ENCODE assay signal across 9 mouse cellular contexts in genomic region chrX:99432400-99432799, GRCm38 (mm10). TPM values are rescaled to one million over a fixed set of nuclear protein-coding genes. Genes with fewer than 3 reads are reported as not detected.
DNase-seq lines count a peak whose midpoint lies in the region; ATAC-seq and TF ChIP-seq lines count a peak whose summit lies in the region.
"Had no signal": no experiment of that assay in that cellular context is flagged by ENCODE, and none has a peak within 500 bp of the region (broad histone marks: within the 10 kb centered on the region; RNA-seq: fewer than 3 reads in every experiment).

No protein-coding gene starts in this region.

- no peaks in the 10 kb centered on the region for H3K27me3 ChIP-seq in heart, adult 2 months (ENCODE audit: control insufficient read depth, insufficient read depth, low read length)
- peaks cover 38% of the 10 kb centered on the region for H3K27me3 ChIP-seq in heart, embryonic 11.5 days (ENCODE audit: control insufficient read depth, insufficient read depth, low read length)
- peaks cover 12% of the 10 kb centered on the region for H3K27me3 ChIP-seq in myocyte (ENCODE audit: control insufficient read depth, insufficient read depth, insufficient read length)
- H3K27me3 ChIP-seq in liver, postnatal 0 days (ENCODE audit: insufficient read depth, low read length), result peaks cover 13% of the 10 kb centered on the region; the same call in 1 of the 2 replicates

- no peaks in the 10 kb centered on the region for H3K79me2 ChIP-seq in heart, adult 2 months (replicated peaks; ENCODE audit: control insufficient read depth, insufficient read depth, low read length)
- H3K79me2 ChIP-seq in myocyte (ENCODE audit: control insufficient read depth, insufficient read depth), result no peaks in the 10 kb centered on the region

- no peak for ATAC-seq in heart, embryonic 11.5 days (replicated peaks; ENCODE audit: insufficient number of reproducible peaks, low FRiP score, low TSS enrichment)
- no peak for ATAC-seq in megakaryocyte progenitor cell, adult 5-6 weeks (replicated peaks; ENCODE audit: poor library complexity)
- ATAC-seq in liver, postnatal 0 days, result no peak

- H3K4me3 ChIP-seq in heart, adult 2 months, result no peak overlapping the region
- H3K4me3 ChIP-seq in heart, embryonic 11.5 days (ENCODE audit: low read depth, low read length), result no peak overlapping the region
- no peak overlapping the region for H3K4me3 ChIP-seq in myocyte
- H3K4me3 ChIP-seq in liver, postnatal 0 days (ENCODE audit: low read depth, low read length), result no peak overlapping the region

- H3K27ac ChIP-seq in heart, adult 2 months, result no peak overlapping the region
- H3K27ac ChIP-seq in heart, embryonic 11.5 days (ENCODE audit: low read depth, low read length), result no peak overlapping the region
- H3K27ac ChIP-seq in liver, postnatal 0 days (ENCODE audit: low read depth), result no peak overlapping the region

- TF ChIP-seq POLR2A in heart, adult 2 months (IDR thresholded peaks at IDR 0.05; ENCODE audit: insufficient read depth, low read depth, low read length), result no peak
- no peak for TF ChIP-seq POLR2A in myocyte (IDR thresholded peaks at IDR 0.05; ENCODE audit: insufficient read length, low read depth)

- H3K36me3 ChIP-seq in heart, adult 2 months (ENCODE audit: control insufficient read depth, insufficient read depth, low read length), result no peaks in the 10 kb centered on the region
- no peaks in the 10 kb centered on the region for H3K36me3 ChIP-seq in heart, embryonic 11.5 days (ENCODE audit: control insufficient read depth, insufficient read depth, low read length)
- no peaks in the 10 kb centered on the region for H3K36me3 ChIP-seq in myocyte (ENCODE audit: control insufficient read depth, insufficient read depth)
- no peaks in the 10 kb centered on the region for H3K36me3 ChIP-seq in liver, postnatal 0 days (replicated peaks; ENCODE audit: insufficient read depth, low read length)

- intact Hi-C loops in heart, adult 2 months (cut with DNase I), result loop anchor here (10.0 kb wide), 1 partner anchor 298 kb away; the partner anchor contains the start of gene Efnb1

- 0 out of 2 replicates have a peak, but pooled peaks have one; percentile 6 for TF ChIP-seq EP300 in heart, adult 2 months (IDR thresholded peaks at IDR 0.05; ENCODE audit: insufficient read depth, low read depth, low read length)
- TF ChIP-seq EP300 in liver, postnatal 0 days (IDR thresholded peaks at IDR 0.05; ENCODE audit: low read depth), result no peak

- no peak overlapping the region for H3ac ChIP-seq in myocyte (ENCODE audit: control insufficient read depth, insufficient read length)

- peaks cover 3% of the 10 kb centered on the region; the same call in 1 of the 2 replicates for H3K4me1 ChIP-seq in heart, adult 2 months (ENCODE audit: control insufficient read depth, insufficient read depth, low read length)
- H3K4me1 ChIP-seq in heart, embryonic 11.5 days (ENCODE audit: control insufficient read depth, insufficient read depth, low read length), result no peaks in the 10 kb centered on the region
- H3K4me1 ChIP-seq in liver, postnatal 0 days (ENCODE audit: insufficient read depth), result no peaks in the 10 kb centered on the region

- peak; percentile 43 to 64 for DNase-seq in heart, adult 2 months
- peak; percentile 13 for DNase-seq in right cerebral cortex, adult 18-20 months
- DNase-seq in right cerebral cortex, postnatal 36 days (ENCODE audit: low spot score in 2 of 2), result no peak
- DNase-seq in gastrocnemius, adult 8-10 months (ENCODE audit: low spot score in 2 of 2), result peak; percentile 16 to 52
- DNase-seq in liver, postnatal 0 days, result no peak
- DNase-seq: lung, adult 2 months had no signal

- 62% methylated on average over 4 of the region's 4 CpGs for WGBS in heart, adult 2 months
- WGBS in heart, embryonic 11.5 days (ENCODE audit: insufficient replicate concordance), result 67% methylated on average over 4 of the region's 4 CpGs
- 71% methylated on average over 4 of the region's 4 CpGs for WGBS in liver, postnatal 0 days (ENCODE audit: insufficient replicate concordance)

- no peak overlapping the region; the same call in 1 of the 2 replicates for H3K9ac ChIP-seq in heart, adult 2 months (ENCODE audit: low read depth, low read length)
- H3K9ac ChIP-seq in heart, embryonic 11.5 days (ENCODE audit: low read depth, low read length), result no peak overlapping the region
- H3K9ac ChIP-seq in liver, postnatal 0 days (replicated peaks), result no peak overlapping the region

- no peak for TF ChIP-seq CTCF in heart, adult 2 months (IDR thresholded peaks at IDR 0.05)
- TF ChIP-seq CTCF in liver, postnatal 0 days (IDR thresholded peaks at IDR 0.05; ENCODE audit: low read depth), result no peak

- no peak overlapping the region for H3K4me2 ChIP-seq in heart, embryonic 11.5 days
- no peak overlapping the region for H3K4me2 ChIP-seq in myocyte (ENCODE audit: low read depth)
- H3K4me2 ChIP-seq in liver, postnatal 0 days (ENCODE audit: low read depth, low read length), result no peak overlapping the region

- H3K9me3 ChIP-seq in heart, embryonic 11.5 days (replicated peaks; ENCODE audit: control insufficient read depth, low read length), result no peaks in the 10 kb centered on the region
- no peaks in the 10 kb centered on the region for H3K9me3 ChIP-seq in liver, postnatal 0 days (ENCODE audit: low read length)

TF ChIP-seq in myocyte, 11 proteins besides CTCF, POLR2A, EP300 and RAD21:
- TF ChIP-seq TCF12 (IDR thresholded peaks at IDR 0.05; ENCODE audit: insufficient read depth, poor library complexity, severe bottlenecking) (peak; percentile 68), MAX (IDR thresholded peaks at IDR 0.05; ENCODE audit: low read depth) (no peak), USF1 (IDR thresholded peaks at IDR 0.05; ENCODE audit: low read depth) (no peak), POLR2AphosphoS2 (IDR thresholded peaks at IDR 0.05; ENCODE audit: insufficient read length, low read depth) (no peak), E2F4 (IDR thresholded peaks at IDR 0.05; ENCODE audit: insufficient read depth) (no peak), MYOD1 (IDR thresholded peaks at IDR 0.05; ENCODE audit: control insufficient read depth in 1 of 3, insufficient read length in 2 of 3, low read depth in 2 of 3) (peak in 2 of 3 experiments; percentile 54 to 73), CEBPB (IDR thresholded peaks at IDR 0.05; ENCODE audit: insufficient read depth, poor library complexity, severe bottlenecking) (no peak), TCF3 (IDR thresholded peaks at IDR 0.05; ENCODE audit: insufficient read length, low read depth) (peak; percentile 35), REST (IDR thresholded peaks at IDR 0.05; ENCODE audit: insufficient read depth, insufficient read length) (no peak), MYOG (IDR thresholded peaks at IDR 0.05; ENCODE audit: control insufficient read depth in 1 of 3, insufficient read depth in 1 of 3, insufficient read length in 2 of 3, low read depth in 2 of 3) (peak; percentile 43 to 94 (median 54)), SRF (IDR thresholded peaks at IDR 0.05; ENCODE audit: control insufficient read depth, insufficient read length, low read depth) (no peak)

RNA-seq across cellular contexts. Expression of gene Pja1, which starts 38.7 kb away (rescaled TPM):
- 10 to 100 TPM; 22.7 to 24.8 TPM for total RNA-seq in heart, adult 2 months (2021)
- polyA plus RNA-seq in heart, adult 2 months (2012; rRNA removed), result 19.9 and 27.2 TPM in 2 replicates
- polyA plus RNA-seq in heart, embryonic 11.5 days (2014; fragmentation: Nextera tagmentation; extraction: Ambion mirVana), result 97.3 and 110 TPM in 2 replicates
- total RNA-seq in gastrocnemius, adult 8-10 months (2022), result 10 to 100 TPM; 10.5 to 14.9 (median 13.6) TPM
- 37.6 TPM for polyA plus RNA-seq in myocyte (2012; fragmentation: generic; extraction: Trizol)
- total RNA-seq in megakaryocyte progenitor cell, adult 5-6 weeks (2015), result 14.6 and 14.8 TPM in 2 replicates
- total RNA-seq in megakaryocyte progenitor cell, adult 5-6 weeks (2017), result 35.2 and 40.4 TPM in 2 replicates
- polyA plus RNA-seq in liver, postnatal 0 days (2015; fragmentation: Nextera tagmentation; extraction: Ambion mirVana), result 31.9 and 32.1 TPM in 2 replicates

Comparison
In these comparisons a context has a peak if more than half of its experiments do, and no peak if none do; other contexts are left out.
1. DNase-seq: peak in heart, adult 2 months (2 of 2), right cerebral cortex, adult 18-20 months (single experiment) and gastrocnemius, adult 8-10 months (2 of 2); none in right cerebral cortex, postnatal 36 days (0 of 2) and liver, postnatal 0 days (single experiment).